Mouse (Mus musculus) hindbrain, embryonic 13.5 days (tissue): ENCODE measurements around the gene Lce6a. TPM values are rescaled to one million over a fixed set of nuclear protein-coding genes. Genes with fewer than 3 reads are reported as not detected.
A peak's percentile ranks its signal among the peaks of the same experiment; 100 is the strongest.

ENCODE experiments used
- ATAC-seq: fragments of 200-750 bp; cut with Nextera tagmentation; 2 replicates; pipeline ENCODE4 v1.8.0; 2017; ENCODE audit warnings: moderate TSS enrichment; ENCODE audit not compliant: low FRiP score
- H3K27ac ChIP-seq: fragments of 300-500 bp; sonication (generic); 2 replicates; pipeline ENCODE4 v1.5.1; 2015; ENCODE audit warnings: inconsistent platforms, mild to moderate bottlenecking, moderate library complexity
- H3K27me3 ChIP-seq: fragments of 300-500 bp; sonication (generic); 2 replicates; pipeline ENCODE4 v1.6.1; 2015; ENCODE audit warnings: mild to moderate bottlenecking, inconsistent platforms
- H3K36me3 ChIP-seq: fragments of 300-500 bp; sonication (generic); 2 replicates; pipeline ENCODE4 v1.6.1; 2015; ENCODE audit warnings: mild to moderate bottlenecking, inconsistent platforms
- H3K4me1 ChIP-seq: fragments of 300-500 bp; sonication (generic); replicated peaks from 2 replicates; pipeline ENCODE4 v1.6.1; 2015; ENCODE audit warnings: inconsistent platforms
- H3K4me2 ChIP-seq: fragments of 300-500 bp; sonication (generic); 2 replicates; pipeline ENCODE4 v1.6.1; 2015; ENCODE audit warnings: inconsistent platforms, mild to moderate bottlenecking, moderate library complexity
- H3K4me3 ChIP-seq: fragments of 300-500 bp; sonication (generic); 2 replicates; pipeline ENCODE4 v1.5.1; 2015; ENCODE audit warnings: mild to moderate bottlenecking, inconsistent platforms
- H3K9ac ChIP-seq: fragments of 300-500 bp; sonication (generic); 2 replicates; pipeline ENCODE4 v1.6.1; 2015; ENCODE audit warnings: mild to moderate bottlenecking, inconsistent platforms
- H3K9me3 ChIP-seq: fragments of 300-500 bp; sonication (generic); 2 replicates; pipeline ENCODE4 v1.6.1; 2016; ENCODE audit warnings: inconsistent platforms
- WGBS: fragments of 180-500 bp; shearing (Covaris S2); methylation state at CpG from one replicate; pipeline ENCODE4 v1.1.7; 2015; 5-methylcytosine and 5-hydroxymethylcytosine counted together
- polyA plus RNA-seq: library from polyadenylated mRNA; unstranded; fragments of >200 nt; fragmentation: Nextera tagmentation; extraction: Ambion mirVana; gene quantifications from 2 replicates; pipeline ENCODE4 v1.2.1, GENCODE M21; 2015

The Lce6a gene
- polyA plus RNA-seq: not detected in 2 replicates

DNA sequence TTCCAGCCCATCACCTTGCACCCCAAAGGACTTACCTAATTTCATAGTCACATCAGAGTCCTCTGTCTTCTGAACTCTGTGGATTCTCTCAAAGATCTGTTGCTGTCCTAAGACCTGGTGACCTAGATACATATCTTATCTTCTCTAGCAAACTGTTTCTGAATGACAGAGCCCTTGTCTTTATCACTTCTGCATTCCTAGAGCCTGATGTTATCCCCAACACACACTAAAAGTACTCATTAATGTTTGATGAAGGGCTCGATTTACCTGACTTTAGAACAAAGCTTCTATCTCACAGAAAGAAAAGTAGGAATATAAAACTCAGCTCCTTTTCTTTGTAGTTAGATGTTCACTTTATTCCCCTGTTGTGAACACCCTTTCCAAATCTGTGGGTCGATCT, at the start of gene Lce6a:
Gene Lce6a, minus strand, starts transcription at position 101 of the 400 bp plus-strand sequence.
- Histone ChIP-seq H3K9ac (no peak within 1 kb of the TSS), H3K4me2 (no peak within 1 kb of the TSS), H3K4me1 (no peaks in the 10 kb centered on the region), H3K27me3 (no peaks in the 10 kb centered on the region), H3K27ac (no peak within 1 kb of the TSS), H3K36me3 (no peaks in the 10 kb centered on the region), H3K9me3 (no peaks in the 10 kb centered on the region), H3K4me3 (no peak within 1 kb of the TSS)
- WGBS: 86% methylated on average over 2 of the region's 2 CpGs
- ATAC-seq: no peak

DNA sequence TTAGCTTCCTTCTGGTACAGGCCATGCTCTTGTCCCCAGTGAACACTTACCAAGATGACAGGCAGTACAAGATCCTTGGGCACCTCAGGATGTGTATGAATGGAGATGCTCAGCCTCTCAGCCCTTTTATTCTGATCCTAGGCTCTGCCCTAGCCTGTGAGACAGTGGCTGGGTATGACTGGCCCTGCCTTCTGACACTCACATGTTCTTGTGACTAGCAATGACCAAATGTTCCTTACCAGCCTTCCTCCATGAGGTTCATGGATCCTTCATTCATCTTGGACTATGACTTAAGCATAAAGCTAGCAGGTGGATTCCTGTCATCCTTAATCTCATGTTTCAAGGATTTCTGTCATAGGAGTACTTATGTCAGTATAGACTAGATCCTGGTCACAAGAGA, 48.8 kb upstream of the Lce6a start, which contains the start of gene Lce1a2:
Gene Lce1a2, minus strand, starts transcription at position 101 of the 400 bp plus-strand sequence.
- no peak within 1 kb of the TSS for H3K27ac ChIP-seq
- ATAC-seq: no peak
- H3K4me1 ChIP-seq: no peaks in the 10 kb centered on the region
- no peak within 1 kb of the TSS for H3K9ac ChIP-seq
- H3K9me3 ChIP-seq: no peaks in the 10 kb centered on the region
- H3K27me3 ChIP-seq: no peaks in the 10 kb centered on the region
- no peaks in the 10 kb centered on the region for H3K36me3 ChIP-seq
- H3K4me3 ChIP-seq: no peak within 1 kb of the TSS
- no peak within 1 kb of the TSS for H3K4me2 ChIP-seq

DNA sequence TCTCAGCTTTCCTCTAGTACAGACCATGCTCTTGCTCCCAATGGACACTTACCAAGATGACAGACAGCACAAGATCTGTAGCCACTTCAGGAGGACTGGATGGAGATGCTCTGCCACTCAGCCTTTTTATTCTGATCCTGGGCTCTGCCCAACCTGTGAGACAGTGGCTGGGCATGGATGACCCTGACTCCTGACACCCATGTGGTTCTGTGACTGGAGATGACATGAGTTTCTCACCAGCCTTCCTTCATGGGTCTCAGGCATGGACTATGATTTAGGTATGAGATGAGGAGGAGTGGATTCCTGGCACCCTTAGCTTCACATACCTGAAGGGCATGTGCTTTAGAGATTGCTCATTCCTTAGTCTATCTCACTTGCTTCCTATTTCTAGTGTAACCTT, 35.4 kb upstream of the Lce6a start, which contains the start of gene Lce1b:
Gene Lce1b, minus strand, starts transcription at position 101 of the 400 bp plus-strand sequence.
- no peak for ATAC-seq
- no peaks in the 10 kb centered on the region for H3K9me3 ChIP-seq
- H3K27me3 ChIP-seq: no peaks in the 10 kb centered on the region
- no peak within 1 kb of the TSS for H3K9ac ChIP-seq
- H3K4me3 ChIP-seq: no peak within 1 kb of the TSS
- no peak within 1 kb of the TSS for H3K27ac ChIP-seq
- H3K36me3 ChIP-seq: no peaks in the 10 kb centered on the region
- no peak within 1 kb of the TSS for H3K4me2 ChIP-seq
- H3K4me1 ChIP-seq: no peaks in the 10 kb centered on the region

DNA sequence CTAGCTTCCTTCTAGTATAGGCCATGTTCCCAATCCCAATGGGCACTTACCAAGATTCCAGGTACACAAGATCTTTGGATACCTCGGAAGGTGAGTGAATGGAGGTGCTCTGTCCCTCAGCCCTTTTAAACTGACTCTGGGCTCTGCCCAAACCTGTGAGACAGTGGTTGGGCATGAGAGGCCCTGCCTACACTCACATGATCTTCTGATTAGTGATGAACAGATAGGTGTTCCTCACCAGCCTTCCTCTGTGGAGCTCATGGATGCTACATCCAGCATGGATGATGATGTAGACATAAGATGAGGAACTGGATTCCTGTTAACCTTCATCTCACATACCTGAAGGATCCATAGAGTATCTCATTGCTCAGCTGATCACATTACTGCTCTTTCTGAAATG, 26.7 kb upstream of the Lce6a start, which contains the start of gene Lce1a1:
Gene Lce1a1, minus strand, starts transcription at position 101 of the 400 bp plus-strand sequence.
- WGBS: 79% methylated on average over 1 of the region's 1 CpGs
- ATAC-seq: no peak

DNA sequence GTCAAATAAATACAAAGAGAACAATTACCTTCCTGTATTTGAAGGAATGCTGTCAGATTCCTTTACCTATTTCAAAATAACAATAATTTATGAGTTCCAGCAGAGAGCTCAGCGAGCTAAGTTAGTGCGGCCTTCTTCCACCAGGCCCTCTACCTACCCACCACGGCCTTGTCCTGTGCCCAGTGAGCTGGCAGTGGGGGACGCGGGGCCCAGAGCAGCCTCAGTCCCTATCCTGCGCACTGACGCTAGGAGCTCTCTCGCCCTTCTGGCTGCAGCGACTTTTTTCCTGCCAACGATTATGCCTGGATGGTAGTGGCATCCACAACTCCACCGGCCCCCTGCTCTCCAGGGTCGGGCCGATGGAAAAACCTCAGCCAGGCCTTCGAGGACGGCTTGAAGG, 18.4 kb upstream of the Lce6a start:
- WGBS: 93% methylated on average over 15 of the region's 15 CpGs
- Histone ChIP-seq H3K9me3 (no peaks in the 10 kb centered on the region), H3K4me1 (no peaks in the 10 kb centered on the region), H3K4me3 (no peak overlapping the region), H3K36me3 (no peaks in the 10 kb centered on the region), H3K9ac (no peak overlapping the region), H3K4me2 (no peak overlapping the region), H3K27ac (no peak overlapping the region), H3K27me3 (no peaks in the 10 kb centered on the region)
- ATAC-seq: no peak

More for the DNA sequence above, 26.7 kb upstream of the Lce6a start, which contains the start of gene Lce1a1:
- Histone ChIP-seq H3K36me3 (no peaks in the 10 kb centered on the region), H3K27ac (no peak within 1 kb of the TSS), H3K9ac (no peak within 1 kb of the TSS), H3K4me3 (no peak within 1 kb of the TSS), H3K4me1 (no peaks in the 10 kb centered on the region), H3K4me2 (no peak within 1 kb of the TSS), H3K27me3 (no peaks in the 10 kb centered on the region), H3K9me3 (no peaks in the 10 kb centered on the region)

DNA sequence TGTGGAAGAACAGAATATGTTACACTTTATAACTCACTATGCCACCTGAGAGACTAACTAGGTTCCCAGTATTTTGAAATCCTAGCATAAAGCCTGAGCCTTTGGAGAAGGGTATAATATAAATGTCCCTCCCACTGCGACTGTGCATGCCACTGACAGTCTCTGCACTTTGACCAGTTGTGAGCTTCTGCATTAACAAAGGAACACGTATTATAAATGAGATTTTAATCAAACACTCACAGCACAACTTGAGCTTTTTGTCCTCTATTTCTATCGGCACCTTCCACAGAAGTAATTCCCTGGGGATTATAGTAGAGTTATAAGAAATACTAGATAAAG, 17.2 kb upstream of the Lce6a start:
- Histone ChIP-seq H3K4me3 (no peak overlapping the region), H3K27ac (no peak overlapping the region), H3K9me3 (no peaks in the 10 kb centered on the region), H3K36me3 (no peaks in the 10 kb centered on the region), H3K4me2 (no peak overlapping the region), H3K9ac (no peak overlapping the region), H3K4me1 (no peaks in the 10 kb centered on the region), H3K27me3 (no peaks in the 10 kb centered on the region)
- WGBS: 74% methylated on average over 3 of the region's 3 CpGs
- no peak for ATAC-seq

DNA sequence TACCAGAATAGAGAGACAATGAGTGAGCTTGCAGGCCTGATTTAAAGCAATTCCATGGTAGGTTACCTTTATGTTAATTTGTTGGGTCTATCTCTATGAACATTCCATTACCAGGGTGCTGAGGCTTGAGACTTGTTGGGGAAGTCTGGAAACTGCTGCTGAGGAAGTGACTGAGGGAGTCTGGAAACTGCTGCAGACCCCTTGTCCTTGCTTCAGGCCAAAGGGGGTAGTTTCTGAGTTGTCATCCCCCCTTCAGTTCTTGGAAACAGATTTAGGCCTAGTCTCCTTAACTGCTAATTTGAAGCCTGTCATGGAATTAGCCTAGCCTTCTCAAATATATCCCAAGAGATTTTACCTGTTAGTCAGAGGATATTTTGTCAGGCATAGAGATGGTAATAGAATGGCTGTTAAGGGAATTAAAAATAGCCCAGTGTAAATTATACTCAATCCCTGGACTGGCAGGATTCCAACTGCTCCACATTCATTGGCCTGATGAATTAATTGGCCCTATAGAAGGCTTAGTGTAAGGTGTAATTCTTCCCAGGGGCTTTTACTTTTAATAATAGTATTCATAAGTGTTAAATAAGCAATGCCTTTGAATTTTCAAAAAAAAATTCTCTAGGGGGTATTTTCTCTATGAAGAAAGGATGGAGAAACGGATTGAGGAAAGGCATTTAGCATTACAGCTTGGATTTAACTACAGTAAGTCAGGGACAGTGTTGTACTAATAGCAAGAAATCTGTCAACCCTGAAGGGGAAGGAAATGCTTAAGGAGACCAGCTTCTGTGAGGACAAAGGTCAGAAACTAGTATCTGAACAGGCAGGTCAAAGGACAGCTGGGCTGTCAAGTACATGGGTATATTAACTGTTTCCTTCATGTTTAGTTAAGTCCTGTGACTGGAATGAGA, 16.5 kb upstream of the Lce6a start:
- no peaks in the 10 kb centered on the region for H3K36me3 ChIP-seq
- peak; percentile 86 for ATAC-seq

DNA sequence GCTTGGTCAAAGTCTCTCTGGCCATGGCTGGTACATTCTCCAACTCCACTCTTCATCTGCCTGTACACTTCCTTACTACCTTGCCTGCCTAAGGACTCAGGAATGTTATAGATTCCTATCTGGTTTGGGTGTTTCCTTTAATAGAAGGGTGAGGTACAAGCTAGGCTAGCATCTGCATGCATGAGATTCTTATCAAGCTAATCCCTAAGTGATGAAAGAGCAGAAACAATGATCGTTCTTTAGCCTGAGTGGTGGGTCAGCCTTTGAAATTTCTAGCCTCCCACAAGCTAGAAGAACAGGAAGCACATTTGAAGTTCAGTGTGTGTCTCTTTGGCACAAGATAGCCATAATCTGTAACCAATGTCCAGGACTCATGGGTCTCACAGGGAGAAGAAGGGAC, 11.7 kb downstream of the Lce6a start:
- no peaks in the 10 kb centered on the region for H3K27me3 ChIP-seq
- no peak for ATAC-seq
- H3K4me1 ChIP-seq: no peaks in the 10 kb centered on the region
- no peaks in the 10 kb centered on the region for H3K36me3 ChIP-seq
- H3K27ac ChIP-seq: no peak overlapping the region
- 85% methylated on average over 1 of the region's 1 CpGs for WGBS
- H3K4me3 ChIP-seq: no peak overlapping the region
- H3K9me3 ChIP-seq: no peaks in the 10 kb centered on the region
- H3K9ac ChIP-seq: no peak overlapping the region
- H3K4me2 ChIP-seq: no peak overlapping the region

More for the DNA sequence above, 16.5 kb upstream of the Lce6a start:
- H3K9ac ChIP-seq: no peak overlapping the region
- WGBS: 33% methylated on average over 1 of the region's 1 CpGs
- no peaks in the 10 kb centered on the region for H3K27me3 ChIP-seq
- H3K9me3 ChIP-seq: no peaks in the 10 kb centered on the region
- H3K4me3 ChIP-seq: no peak overlapping the region
- no peak overlapping the region for H3K27ac ChIP-seq
- no peak overlapping the region for H3K4me2 ChIP-seq
- no peaks in the 10 kb centered on the region for H3K4me1 ChIP-seq

DNA sequence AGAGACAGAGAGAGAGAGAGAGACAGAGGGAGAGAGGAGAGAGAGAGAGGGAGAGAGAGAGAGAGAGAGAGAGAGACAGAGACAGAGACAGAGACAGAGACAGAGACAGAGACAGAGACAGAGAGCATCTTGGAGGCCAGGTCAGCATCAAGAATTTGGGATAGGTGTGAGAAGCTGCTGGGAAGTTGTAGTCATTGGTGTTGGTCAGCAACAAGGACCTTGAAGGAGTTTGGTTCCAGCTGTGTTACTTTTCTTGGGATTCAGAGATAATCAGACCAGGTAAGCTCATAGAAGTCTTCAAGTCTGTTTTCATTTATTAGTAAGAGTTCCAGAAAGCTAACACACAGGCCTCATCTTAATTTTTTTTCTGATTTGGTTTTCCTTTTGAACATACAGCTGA, 14.1 kb downstream of the Lce6a start, which contains the start of gene 2210017I01Rik:
Gene 2210017I01Rik, minus strand, starts transcription at position 101 of the 400 bp plus-strand sequence.
- Histone ChIP-seq H3K36me3 (no peaks in the 10 kb centered on the region), H3K9me3 (no peaks in the 10 kb centered on the region), H3K9ac (no peak within 1 kb of the TSS), H3K27ac (no peak within 1 kb of the TSS), H3K4me2 (no peak within 1 kb of the TSS), H3K4me3 (no peak within 1 kb of the TSS), H3K27me3 (no peaks in the 10 kb centered on the region), H3K4me1 (no peaks in the 10 kb centered on the region)
- no peak for ATAC-seq

DNA sequence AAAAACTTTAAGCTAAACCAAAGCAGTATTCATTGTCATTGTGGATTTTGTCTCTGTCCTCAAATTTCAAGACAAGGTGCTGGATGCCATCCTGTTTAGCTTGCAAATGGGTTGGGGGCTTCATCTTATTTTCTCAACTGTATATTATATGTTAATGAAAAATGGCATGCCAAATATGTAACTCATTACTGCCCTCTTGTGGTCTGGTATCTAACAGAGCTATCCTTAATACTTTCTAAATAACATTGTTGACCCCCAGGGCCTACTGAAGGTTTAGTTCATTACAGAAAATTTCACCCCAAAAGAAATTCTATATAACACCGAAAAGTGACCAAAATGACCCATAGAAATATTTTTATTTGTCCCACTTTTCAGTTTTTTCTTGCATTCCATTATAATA, 19.3 kb downstream of the Lce6a start:
- no peaks in the 10 kb centered on the region for H3K27me3 ChIP-seq
- WGBS: 48% methylated on average over 1 of the region's 1 CpGs
- H3K36me3 ChIP-seq: no peaks in the 10 kb centered on the region
- no peak for ATAC-seq
- H3K4me3 ChIP-seq: no peak overlapping the region
- no peaks in the 10 kb centered on the region for H3K9me3 ChIP-seq
- H3K4me2 ChIP-seq: no peak overlapping the region
- no peak overlapping the region for H3K27ac ChIP-seq
- no peaks in the 10 kb centered on the region for H3K4me1 ChIP-seq
- H3K9ac ChIP-seq: no peak overlapping the region

DNA sequence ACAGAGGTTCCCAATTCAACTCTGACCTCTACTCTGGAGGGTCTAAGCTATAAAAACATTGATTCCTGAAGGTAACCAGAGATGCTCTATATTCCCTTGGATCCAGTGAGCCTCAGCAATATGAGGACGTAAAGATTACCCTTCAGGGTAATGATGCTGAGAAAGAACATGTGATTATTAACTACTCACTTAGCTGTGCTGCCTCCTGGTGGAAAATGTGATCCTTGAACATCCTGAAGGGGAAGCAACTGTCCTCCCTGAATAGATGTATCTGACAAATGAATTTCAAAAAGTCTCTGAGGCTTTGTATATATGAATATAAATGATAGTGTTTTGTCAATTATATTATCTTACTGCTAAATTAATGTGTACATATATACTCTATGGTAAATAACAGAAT, 21.0 kb downstream of the Lce6a start:
- WGBS: 46% methylated on average over 1 of the region's 1 CpGs
- Histone ChIP-seq H3K4me3 (no peak overlapping the region), H3K9me3 (no peaks in the 10 kb centered on the region), H3K36me3 (no peaks in the 10 kb centered on the region), H3K9ac (no peak overlapping the region), H3K27ac (no peak overlapping the region), H3K27me3 (no peaks in the 10 kb centered on the region), H3K4me1 (no peaks in the 10 kb centered on the region), H3K4me2 (no peak overlapping the region)
- no peak for ATAC-seq

DNA sequence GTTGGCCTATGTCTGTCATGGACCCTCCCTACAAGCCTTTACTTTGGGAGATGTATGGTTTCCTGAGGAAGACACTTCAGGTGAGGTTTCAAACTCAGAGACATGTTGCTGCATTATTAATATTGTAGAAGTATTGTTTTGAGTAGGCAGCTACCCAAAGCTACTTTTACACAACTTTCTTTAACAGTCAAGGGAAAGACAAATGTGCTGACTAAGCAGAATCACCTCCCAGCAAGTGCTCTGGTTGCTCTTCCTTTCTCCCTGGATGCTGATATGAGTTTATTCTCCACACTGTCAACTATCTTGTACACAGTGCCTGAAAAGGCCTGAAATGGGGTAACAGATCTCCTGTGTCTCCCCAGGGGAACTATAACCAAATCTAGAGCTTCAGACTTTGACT, 21.5 kb downstream of the Lce6a start:
- no peak overlapping the region for H3K4me3 ChIP-seq
- H3K27me3 ChIP-seq: no peaks in the 10 kb centered on the region
- H3K4me2 ChIP-seq: no peak overlapping the region
- H3K27ac ChIP-seq: no peak overlapping the region
- H3K9me3 ChIP-seq: no peaks in the 10 kb centered on the region
- ATAC-seq: no peak
- H3K4me1 ChIP-seq: no peaks in the 10 kb centered on the region
- H3K9ac ChIP-seq: no peak overlapping the region
- H3K36me3 ChIP-seq: no peaks in the 10 kb centered on the region

DNA sequence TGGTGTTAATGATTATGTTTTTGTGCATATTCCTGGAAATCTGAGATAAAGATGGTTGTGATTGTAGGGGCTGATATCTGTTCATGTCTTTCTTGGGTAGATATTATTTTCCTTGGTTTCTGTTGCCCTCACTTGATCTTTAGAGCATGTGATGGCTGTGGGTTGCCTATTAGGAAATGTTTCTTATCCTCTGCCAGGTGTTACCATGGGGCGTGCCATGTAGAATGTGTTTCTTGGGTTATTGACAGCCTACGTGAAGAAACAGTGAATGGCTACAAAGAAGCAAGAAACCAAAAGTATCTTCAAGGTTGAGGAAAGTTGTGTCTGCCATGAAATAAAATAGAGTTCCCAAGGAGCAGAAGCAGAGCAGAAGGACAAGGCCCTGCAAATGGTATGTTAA, 23.0 kb downstream of the Lce6a start:
- no peak overlapping the region for H3K9ac ChIP-seq
- H3K36me3 ChIP-seq: no peaks in the 10 kb centered on the region
- no peak overlapping the region for H3K4me3 ChIP-seq
- H3K27me3 ChIP-seq: no peaks in the 10 kb centered on the region
- H3K9me3 ChIP-seq: no peaks in the 10 kb centered on the region
- H3K4me1 ChIP-seq: no peaks in the 10 kb centered on the region
- H3K4me2 ChIP-seq: no peak overlapping the region
- WGBS: 91% methylated on average over 2 of the region's 2 CpGs
- no peak for ATAC-seq
- no peak overlapping the region for H3K27ac ChIP-seq
